Mouse (Mus musculus) liver, postnatal 0 days (tissue): Measurements from ENCODE around the gene Tln2.

Experiments
- CTCF ChIP-seq: sonication (generic); IDR thresholded peaks from 2 replicates; pipeline ENCODE4 v1.5.1; 2016; ENCODE audit warnings: antibody characterized with exemption, low read depth
- EP300 ChIP-seq: IDR thresholded peaks from 2 replicates; pipeline ENCODE4 v1.6.1; 2016; ENCODE audit warnings: antibody characterized with exemption, low read depth, mild to moderate bottlenecking

GRCm38 (mm10) chr9:67260835-67261599 is 298.5 kb downstream of the Tln2 start:
- TF ChIP-seq CTCF (no peak), EP300 (no peak)
